Mouse (Mus musculus) liver, adult 2 months (tissue): ENCODE measurements around the gene Adamtsl1. TPM values are rescaled to one million over a fixed set of nuclear protein-coding genes. Genes with fewer than 3 reads are reported as not detected.

Experiments
- DNase-seq: peaks from one replicate; pipeline ENCODE4 v3.0.0-alpha.2; 2011; ENCODE audit warnings: low read depth, low spot score; ENCODE audit errors: extremely low read depth
- H3K27ac ChIP-seq: fragments of 200-500 bp; replicated peaks from 2 replicates; pipeline ENCODE4 v1.5.1; 2012; ENCODE audit warnings: low read depth, mild to moderate bottlenecking, control low read depth, inconsistent platforms, low read length; ENCODE audit not compliant: insufficient read depth
- H3K27me3 ChIP-seq: fragments of 200-500 bp; 2 replicates; pipeline ENCODE4 v1.6.1; 2012; ENCODE audit warnings: mild to moderate bottlenecking, moderate library complexity, low read length, inconsistent platforms; ENCODE audit not compliant: control insufficient read depth, insufficient read depth
- H3K36me3 ChIP-seq: fragments of 200-500 bp; 2 replicates; pipeline ENCODE4 v1.6.1; 2012; ENCODE audit warnings: low read length, inconsistent platforms; ENCODE audit not compliant: control insufficient read depth, insufficient read depth
- H3K4me1 ChIP-seq: fragments of 200-500 bp; 2 replicates; pipeline ENCODE4 v1.6.1; 2011; ENCODE audit warnings: low read length; ENCODE audit not compliant: control insufficient read depth, insufficient read depth
- H3K4me3 ChIP-seq: fragments of 200-500 bp; 2 replicates; pipeline ENCODE4 v1.5.1; 2011; ENCODE audit warnings: low read depth, mild to moderate bottlenecking, control low read depth, low read length, moderate library complexity; ENCODE audit not compliant: insufficient read depth
- H3K79me2 ChIP-seq: fragments of 200-500 bp; 2 replicates; pipeline ENCODE4 v1.6.1; 2012; ENCODE audit warnings: inconsistent platforms, mild to moderate bottlenecking, low read length, moderate library complexity; ENCODE audit not compliant: control insufficient read depth, insufficient read depth
- H3K9ac ChIP-seq: fragments of 200-500 bp; 2 replicates; pipeline ENCODE4 v1.6.1; 2012; ENCODE audit warnings: low read depth, mild to moderate bottlenecking, control low read depth, inconsistent platforms, low read length
- CTCF ChIP-seq: fragments of 200-500 bp; IDR thresholded peaks from 2 replicates; pipeline ENCODE4 v1.5.1; 2011; ENCODE audit warnings: low read depth, low read length, control low read depth
- POLR2A ChIP-seq: fragments of 200-500 bp; IDR thresholded peaks from 2 replicates; pipeline ENCODE4 v1.6.1; 2011; ENCODE audit warnings: low read length, control low read depth; ENCODE audit not compliant: insufficient read depth; ENCODE audit errors: extremely low read depth
- WGBS: fragments of 180-500 bp; shearing (Covaris S2); methylation state at CpG from one replicate; pipeline ENCODE4 v1.1.7; 2018; 5-methylcytosine and 5-hydroxymethylcytosine counted together
- polyA plus RNA-seq: library from polyadenylated mRNA; depleted of rRNA; stranded (reverse); fragments of >200 nt; gene quantifications from 2 replicates; pipeline ENCODE4 v1.2.3, GENCODE M21; 2012
- total RNA-seq: library from RNA; depleted of rRNA; stranded (reverse); fragments of >200 nt; gene quantifications from 2 replicates; pipeline ENCODE4 v1.2.3, GENCODE M21; 2014

Adamtsl1 gene
- total and polyA plus RNA-seq, 2 experiments = 0.61 to 0.65 TPM

- no peak for DNase-seq
- no peak overlapping the region for H3K27ac ChIP-seq
- no peak overlapping the region for H3K4me3 ChIP-seq
- no peaks in the 10 kb centered on the region for H3K4me1 ChIP-seq
- H3K36me3 ChIP-seq = no peaks in the 10 kb centered on the region
- TF ChIP-seq CTCF = no peak
- TF ChIP-seq POLR2A = no peak
- 90% methylated on average over 1 of the region's 1 CpGs for WGBS
- H3K79me2 ChIP-seq = no peaks in the 10 kb centered on the region
- H3K27me3 ChIP-seq = no peaks in the 10 kb centered on the region
- no peak overlapping the region for H3K9ac ChIP-seq
Observed at GRCm38 (mm10) chr4:86227096-86227495, 713.1 kb downstream of the Adamtsl1 start.

- no peak overlapping the region for H3K9ac ChIP-seq
- H3K4me1 ChIP-seq = no peaks in the 10 kb centered on the region
- no peaks in the 10 kb centered on the region for H3K27me3 ChIP-seq
- no peak overlapping the region for H3K4me3 ChIP-seq
- 82% methylated on average over 3 of the region's 3 CpGs for WGBS
- no peaks in the 10 kb centered on the region for H3K36me3 ChIP-seq
- no peak overlapping the region for H3K27ac ChIP-seq
- DNase-seq = no peak
- no peaks in the 10 kb centered on the region for H3K79me2 ChIP-seq
- TF ChIP-seq POLR2A = no peak
- TF ChIP-seq CTCF = no peak
Observed at GRCm38 (mm10) chr4:86233197-86233596, 719.2 kb downstream of the Adamtsl1 start.

GRCm38 (mm10) chr4:86241854-86242424 lies 728.0 kb downstream of the Adamtsl1 start:
- H3K9ac ChIP-seq = no peak overlapping the region
- 84% methylated on average over 2 of the region's 2 CpGs for WGBS
- no peak for DNase-seq
- no peaks in the 10 kb centered on the region for H3K79me2 ChIP-seq
- no peaks in the 10 kb centered on the region for H3K36me3 ChIP-seq
- no peak for TF ChIP-seq CTCF
- no peak for TF ChIP-seq POLR2A
- H3K27ac ChIP-seq = no peak overlapping the region
- no peaks in the 10 kb centered on the region for H3K4me1 ChIP-seq
- H3K27me3 ChIP-seq = no peaks in the 10 kb centered on the region
- H3K4me3 ChIP-seq = no peak overlapping the region

DNA sequence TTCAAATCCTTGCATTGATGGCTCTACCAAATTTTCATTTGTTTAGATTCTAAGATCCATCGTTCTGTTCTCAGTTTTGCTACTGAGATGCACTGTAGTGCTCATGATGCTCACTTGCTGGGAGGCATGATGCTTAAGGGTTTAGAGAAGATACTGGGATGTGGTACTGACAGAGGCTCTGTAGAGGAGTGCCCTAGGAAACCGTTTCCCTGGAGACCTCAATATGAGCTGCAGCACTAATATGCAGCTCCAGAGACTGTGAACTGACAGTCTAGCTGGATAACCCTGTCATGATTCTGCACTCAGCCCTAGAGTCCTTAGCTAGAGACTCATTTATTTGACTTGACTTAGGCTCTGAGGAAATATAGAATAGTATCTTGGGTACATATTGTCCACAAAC lies 756.1 kb downstream of the Adamtsl1 start:
- TF ChIP-seq POLR2A = no peak
- no peak for TF ChIP-seq CTCF

GRCm38 (mm10) chr4:86273703-86274355 lies 759.9 kb downstream of the Adamtsl1 start:
- Histone ChIP-seq H3K9ac (no peak overlapping the region), H3K27ac (no peak overlapping the region), H3K4me1 (no peaks in the 10 kb centered on the region), H3K27me3 (no peaks in the 10 kb centered on the region), H3K4me3 (no peak overlapping the region), H3K36me3 (no peaks in the 10 kb centered on the region), H3K79me2 (no peaks in the 10 kb centered on the region)
- TF ChIP-seq CTCF (no peak), POLR2A (no peak)
- WGBS = 69% methylated on average over 6 of the region's 6 CpGs
- DNase-seq = no peak

More for the DNA sequence above, 756.1 kb downstream of the Adamtsl1 start:
- Histone ChIP-seq H3K79me2 (no peaks in the 10 kb centered on the region), H3K27ac (no peak overlapping the region), H3K27me3 (no peaks in the 10 kb centered on the region), H3K36me3 (no peaks in the 10 kb centered on the region), H3K9ac (no peak overlapping the region), H3K4me1 (no peaks in the 10 kb centered on the region), H3K4me3 (no peak overlapping the region)
- DNase-seq = no peak
- WGBS = 76% methylated on average over 2 of the region's 2 CpGs

DNA sequence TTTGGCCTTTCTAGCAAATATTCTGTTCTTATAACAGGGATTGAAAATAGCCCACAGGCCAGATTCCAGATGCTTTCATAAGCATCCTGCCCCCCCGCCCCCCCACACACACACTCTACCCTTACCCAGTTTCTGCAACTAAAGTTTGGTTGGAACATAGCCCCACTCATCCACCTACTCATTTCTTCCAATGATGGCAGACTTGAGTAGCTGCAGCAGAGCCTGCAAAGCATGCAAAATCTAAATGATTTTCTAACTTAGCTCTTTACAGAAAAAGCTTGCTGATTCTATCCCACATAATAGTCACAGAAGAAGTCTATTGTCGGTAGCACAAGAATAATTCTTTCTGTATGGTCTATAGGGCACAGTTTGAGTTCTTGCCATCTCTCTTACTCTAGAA lies 760.7 kb downstream of the Adamtsl1 start:
- Histone ChIP-seq H3K27me3 (no peaks in the 10 kb centered on the region), H3K79me2 (no peaks in the 10 kb centered on the region), H3K27ac (no peak overlapping the region), H3K9ac (no peak overlapping the region), H3K4me3 (no peak overlapping the region), H3K4me1 (no peaks in the 10 kb centered on the region), H3K36me3 (no peaks in the 10 kb centered on the region)
- DNase-seq = no peak
- WGBS = 87% methylated on average over 2 of the region's 2 CpGs
- TF ChIP-seq POLR2A (no peak), CTCF (no peak)
